Mouse (Mus musculus): ENCODE data around the gene Tubgcp5.

The Tubgcp5 gene

GRCm38 (mm10) chr7:55852787-55853186, 58.8 kb downstream of the Tubgcp5 start:
- DNase-seq (ENCODE audit: low spot score in 2 of 2), result no peak

GRCm38 (mm10) chr7:55855597-55855996, 61.6 kb downstream of the Tubgcp5 start:
- DNase-seq (ENCODE audit: low spot score in 2 of 2), result peak in 1 of 2 experiments; percentile 26

GRCm38 (mm10) chr7:55856741-55857140, 62.8 kb downstream of the Tubgcp5 start:
- no peak for DNase-seq (ENCODE audit: low spot score in 2 of 2)

- no peak for DNase-seq (ENCODE audit: low spot score in 2 of 2)
These were observed 63.8 kb downstream of the Tubgcp5 start for GRCm38 (mm10) chr7:55857729-55858128.

GRCm38 (mm10) chr7:55858836-55859517, 65.0 kb downstream of the Tubgcp5 start:
- DNase-seq (ENCODE audit: low spot score in 2 of 2), result no peak

- DNase-seq (ENCODE audit: low spot score in 2 of 2), result no peak
These were observed 65.5 kb downstream of the Tubgcp5 start for GRCm38 (mm10) chr7:55859518-55859872.

GRCm38 (mm10) chr7:55859956-55860355, 66.0 kb downstream of the Tubgcp5 start:
- no peak for DNase-seq (ENCODE audit: low spot score in 2 of 2)

GRCm38 (mm10) chr7:55861175-55861574, 67.2 kb downstream of the Tubgcp5 start:
- no peak for DNase-seq (ENCODE audit: low spot score in 2 of 2)

GRCm38 (mm10) chr7:55865044-55865443, 71.1 kb downstream of the Tubgcp5 start:
- no peak for DNase-seq (ENCODE audit: low spot score in 2 of 2)

- no peak for DNase-seq (ENCODE audit: low spot score in 2 of 2)
These were observed 71.9 kb downstream of the Tubgcp5 start for GRCm38 (mm10) chr7:55865750-55866416.

- no peak for DNase-seq (ENCODE audit: low spot score in 2 of 2)
These were observed 74.3 kb downstream of the Tubgcp5 start for GRCm38 (mm10) chr7:55868247-55868646.

- no peak for DNase-seq (ENCODE audit: low spot score in 2 of 2)
These were observed 75.3 kb downstream of the Tubgcp5 start for GRCm38 (mm10) chr7:55869220-55869619.

- DNase-seq (ENCODE audit: low spot score in 2 of 2), result no peak
These were observed 76.5 kb downstream of the Tubgcp5 start for GRCm38 (mm10) chr7:55870340-55871020.

GRCm38 (mm10) chr7:55871476-55871875, 77.5 kb downstream of the Tubgcp5 start:
- no peak for DNase-seq (ENCODE audit: low spot score in 2 of 2)

- no peak for DNase-seq (ENCODE audit: low spot score in 2 of 2)
These were observed 80.7 kb downstream of the Tubgcp5 start for GRCm38 (mm10) chr7:55874703-55875102.

- DNase-seq (ENCODE audit: low spot score in 2 of 2), result no peak
These were observed 83.8 kb downstream of the Tubgcp5 start for GRCm38 (mm10) chr7:55877721-55878120.

- DNase-seq (ENCODE audit: low spot score in 2 of 2), result no peak
These were observed 86.9 kb downstream of the Tubgcp5 start for GRCm38 (mm10) chr7:55880882-55881281.

Measured in spleen, postnatal 10 days (tissue).